Mouse (Mus musculus): ENCODE results near the gene Pde4d.

- TF ChIP-seq MYOD1 (IDR thresholded peaks at IDR 0.05; ENCODE audit: control insufficient read depth, insufficient read length, low read depth) (no peak), MAX (IDR thresholded peaks at IDR 0.05) (no peak)
Measured at GRCm38 (mm10) chr13:109502796-109503195, 1053.0 kb downstream of the Pde4d start.
